Mouse (Mus musculus): Measurements from ENCODE around the gene Dgke.

Gene Dgke

GRCm38 (mm10) chr11:89038496-89038895 is 28.2 kb downstream of the Dgke start:
- DNase-seq (ENCODE audit: low read depth, low spot score) = peak; percentile 62

GRCm38 (mm10) chr11:89035552-89035951 is 31.1 kb downstream of the Dgke start:
- DNase-seq (ENCODE audit: low read depth, low spot score) = no peak

- no peak for DNase-seq (ENCODE audit: low read depth, low spot score)
These were observed 32.1 kb downstream of the Dgke start for GRCm38 (mm10) chr11:89034592-89034991.

- DNase-seq (ENCODE audit: low read depth, low spot score) = peak; percentile 94
These were observed 35.5 kb downstream of the Dgke start for GRCm38 (mm10) chr11:89031189-89031588.

- no peak for DNase-seq (ENCODE audit: low read depth, low spot score)
These were observed 36.1 kb downstream of the Dgke start for GRCm38 (mm10) chr11:89030552-89030951.

GRCm38 (mm10) chr11:89028871-89029405 is 37.7 kb downstream of the Dgke start:
- no peak for DNase-seq (ENCODE audit: low read depth, low spot score)

GRCm38 (mm10) chr11:89027955-89028361 is 38.7 kb downstream of the Dgke start:
- DNase-seq (ENCODE audit: low read depth, low spot score) = peak; percentile 38

- DNase-seq (ENCODE audit: low read depth, low spot score) = no peak
These were observed 40.5 kb downstream of the Dgke start for GRCm38 (mm10) chr11:89026117-89026516.

- no peak for DNase-seq (ENCODE audit: low read depth, low spot score)
These were observed 41.0 kb downstream of the Dgke start for GRCm38 (mm10) chr11:89025603-89026002.

GRCm38 (mm10) chr11:89024181-89024881 is 42.3 kb downstream of the Dgke start:
- peak; percentile 95 for DNase-seq (ENCODE audit: low read depth, low spot score)

- DNase-seq (ENCODE audit: low read depth, low spot score) = peak; percentile 88
These were observed 43.2 kb downstream of the Dgke start for GRCm38 (mm10) chr11:89023477-89023876.

- DNase-seq (ENCODE audit: low read depth, low spot score) = no peak
These were observed 44.4 kb downstream of the Dgke start for GRCm38 (mm10) chr11:89022120-89022731.

GRCm38 (mm10) chr11:89021687-89022086 is 45.0 kb downstream of the Dgke start:
- DNase-seq (ENCODE audit: low read depth, low spot score) = no peak

GRCm38 (mm10) chr11:89020681-89021305 is 45.9 kb downstream of the Dgke start:
- no peak for DNase-seq (ENCODE audit: low read depth, low spot score)

- no peak for DNase-seq (ENCODE audit: low read depth, low spot score)
These were observed 49.0 kb downstream of the Dgke start for GRCm38 (mm10) chr11:89017514-89018182.

GRCm38 (mm10) chr11:89012241-89012640 is 54.4 kb downstream of the Dgke start:
- no peak for DNase-seq (ENCODE audit: low read depth, low spot score)

- no peak for DNase-seq (ENCODE audit: low read depth, low spot score)
These were observed 57.2 kb downstream of the Dgke start for GRCm38 (mm10) chr11:89009496-89009895.

- DNase-seq (ENCODE audit: low read depth, low spot score) = no peak
These were observed 57.6 kb downstream of the Dgke start for GRCm38 (mm10) chr11:89009066-89009465.

- DNase-seq (ENCODE audit: low read depth, low spot score) = no peak
These were observed 59.1 kb downstream of the Dgke start for GRCm38 (mm10) chr11:89007582-89007981.

GRCm38 (mm10) chr11:89006404-89006803 is 60.2 kb downstream of the Dgke start:
- no peak for DNase-seq (ENCODE audit: low read depth, low spot score)

GRCm38 (mm10) chr11:89005473-89005872 is 61.2 kb downstream of the Dgke start:
- no peak for DNase-seq (ENCODE audit: low read depth, low spot score)

GRCm38 (mm10) chr11:89003726-89004125 is 62.9 kb downstream of the Dgke start:
- DNase-seq (ENCODE audit: low read depth, low spot score) = no peak
